Comparison of ENCODE assay signal across 25 mouse cellular contexts in the genomic region with DNA sequence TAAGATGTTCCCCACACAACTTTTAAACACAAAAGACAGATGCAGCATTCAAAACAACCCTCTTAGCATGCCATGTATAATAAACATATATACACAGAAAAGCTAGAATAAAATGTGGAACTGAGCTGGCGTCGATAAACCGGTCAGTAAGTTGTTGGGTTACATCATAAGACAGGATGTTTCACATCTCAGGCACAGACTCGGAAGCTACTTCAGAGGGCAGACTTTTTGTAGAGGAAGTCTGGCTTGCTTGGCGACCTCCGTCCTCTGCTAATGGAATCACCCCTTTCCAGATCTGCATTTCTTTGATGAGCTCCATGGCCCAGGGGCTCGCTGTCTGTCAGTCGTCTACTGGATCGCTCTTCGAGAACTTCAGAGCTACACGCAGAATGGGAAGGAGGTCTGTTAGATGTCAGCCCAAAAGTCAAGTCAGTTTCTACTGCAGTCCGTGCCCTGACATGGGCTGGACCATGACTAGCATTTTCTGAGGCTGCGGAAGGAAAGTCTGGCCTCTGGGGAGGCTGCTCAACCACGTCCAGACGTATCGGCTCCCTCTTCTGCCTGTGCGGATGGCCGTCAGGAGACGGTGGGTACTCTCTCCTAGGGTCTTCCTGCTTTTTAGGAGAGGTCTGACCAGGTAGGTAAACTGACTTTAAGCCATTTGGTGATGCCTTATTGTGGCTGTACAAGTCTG. TPM values are rescaled to one million over a fixed set of nuclear protein-coding genes. Genes with fewer than 3 reads are reported as not detected.
DNase-seq lines count a peak whose midpoint lies in the region; ATAC-seq and TF ChIP-seq lines count a peak whose summit lies in the region.
"Had no signal": no experiment of that assay in that cellular context is flagged by ENCODE, and none has a peak within 500 bp of the region (broad histone marks: within the 10 kb centered on the region; RNA-seq: fewer than 3 reads in every experiment).

No protein-coding gene starts in this region.

- ATAC-seq in megakaryocyte progenitor cell, adult 5-6 weeks (replicated peaks; ENCODE audit: poor library complexity), result peak; percentile 91
- ATAC-seq: activated CD4-positive, CD25-positive, alpha-beta regulatory T cell, adult 4 months; forebrain, embryonic 14.5 days; Patski had no signal

- no peak for TF ChIP-seq CTCF in layer of hippocampus, adult 2 months (conservative IDR thresholded peaks at IDR 0.05)

- H3K27ac ChIP-seq in layer of hippocampus, adult 2 months, result peak overlapping the region; percentile 65; the same call in 1 of the 2 replicates
- H3K27ac ChIP-seq: embryonic facial prominence, embryonic 13.5 days; forebrain, embryonic 10.5 days; gastrocnemius, adult 2 months; heart, embryonic 15.5 days; hindbrain, embryonic 13.5 days had no signal

- DNase-seq in layer of hippocampus, adult 2 months (ENCODE audit: low spot score in 2 of 2), result no peak
- no peak for DNase-seq in layer of hippocampus, postnatal 36 days
- peak; percentile 39 for DNase-seq in thymus, postnatal 14 days
- DNase-seq in thymus, postnatal 4 days, result no peak
- DNase-seq in right cerebral cortex, postnatal 10 days (ENCODE audit: low spot score in 2 of 2), result no peak
- no peak for DNase-seq in testis, postnatal 10 days (ENCODE audit: low spot score)
- DNase-seq: adrenal gland, postnatal 14 days; cerebellum, adult 18-20 months; cerebellum, adult 9-11 months; cerebellum, postnatal 36 days; gastrocnemius, adult 2 months; gastrocnemius, postnatal 25 days; heart, adult 18-20 months; heart, postnatal 14 days had no signal

- no peak overlapping the region for H3K4me3 ChIP-seq in layer of hippocampus, adult 2 months
- H3K4me3 ChIP-seq: embryonic facial prominence, embryonic 13.5 days; forebrain, embryonic 10.5 days; gastrocnemius, adult 2 months; heart, embryonic 15.5 days; hindbrain, embryonic 13.5 days had no signal

RNA-seq across cellular contexts. Expression of gene Gm20604, which starts 26.6 kb away (rescaled TPM):
- 10 to 100 TPM; 13.2 to 16.0 TPM for total RNA-seq in layer of hippocampus, adult 2 months (2021)
- total RNA-seq in layer of hippocampus, postnatal 36 days (2021), result 10 to 100 TPM; 15.0 to 16.9 TPM
- 11.3 and 16.7 TPM in 2 replicates for total RNA-seq in megakaryocyte progenitor cell, adult 5-6 weeks (2015)
- 10.2 and 11.4 TPM in 2 replicates for total RNA-seq in megakaryocyte progenitor cell, adult 5-6 weeks (2017)

RNA-seq across cellular contexts. Expression of gene Ubr7, which starts 27.3 kb away (rescaled TPM):
- 10 to 100 TPM; 29.8 to 31.3 TPM for total RNA-seq in layer of hippocampus, adult 2 months (2021)
- 10 to 100 TPM; 32.1 to 34.2 TPM for total RNA-seq in layer of hippocampus, postnatal 36 days (2021)
- 29.3 and 32.4 TPM in 2 replicates for total RNA-seq in megakaryocyte progenitor cell, adult 5-6 weeks (2015)
- 47.7 and 55.2 TPM in 2 replicates for total RNA-seq in megakaryocyte progenitor cell, adult 5-6 weeks (2017)

RNA-seq across cellular contexts. Expression of gene Gon7, which starts 27.4 kb away (rescaled TPM):
- total RNA-seq in layer of hippocampus, adult 2 months (2021), result 10 to 100 TPM; 13.2 to 13.4 TPM
- total RNA-seq in layer of hippocampus, postnatal 36 days (2021), result 10 to 100 TPM; 13.2 to 14.4 TPM
- 19.6 and 19.7 TPM in 2 replicates for total RNA-seq in megakaryocyte progenitor cell, adult 5-6 weeks (2015)
- 17.5 and 18.0 TPM in 2 replicates for total RNA-seq in megakaryocyte progenitor cell, adult 5-6 weeks (2017)

RNA-seq across cellular contexts. Expression of gene Gm28051, which starts 27.5 kb away (rescaled TPM):
- not detected for total RNA-seq in layer of hippocampus, adult 2 months (2021)
- not detected for total RNA-seq in layer of hippocampus, postnatal 36 days (2021)
- not detected in 2 replicates for total RNA-seq in megakaryocyte progenitor cell, adult 5-6 weeks (2015)
- not detected in 2 replicates for total RNA-seq in megakaryocyte progenitor cell, adult 5-6 weeks (2017)
- total RNA-seq: adrenal gland, adult 18-20 months; adrenal gland, postnatal 14 days; CH12.LX; gastrocnemius, adult 2 months; gastrocnemius, postnatal 25 days; heart, adult 18-20 months; heart, postnatal 14 days; hematopoietic stem cell, adult 5-6 weeks had no signal

RNA-seq across cellular contexts. Expression of gene Tmem251, which starts 41.5 kb away (rescaled TPM):
- 1 to 10 TPM; 5.1 TPM for total RNA-seq in layer of hippocampus, adult 2 months (2021)
- 1 to 10 TPM; 5.0 to 6.0 TPM for total RNA-seq in layer of hippocampus, postnatal 36 days (2021)
- 8.0 and 10.6 TPM in 2 replicates for total RNA-seq in megakaryocyte progenitor cell, adult 5-6 weeks (2015)
- 8.3 and 8.8 TPM in 2 replicates for total RNA-seq in megakaryocyte progenitor cell, adult 5-6 weeks (2017)
